Mouse (Mus musculus): ENCODE results near the gene Ddah2. TPM values are rescaled to one million over a fixed set of nuclear protein-coding genes. Genes with fewer than 3 reads are reported as not detected.

The Ddah2 gene
- polyA plus RNA-seq, 1 experiment from 2014 or later, result 543 TPM

DNA sequence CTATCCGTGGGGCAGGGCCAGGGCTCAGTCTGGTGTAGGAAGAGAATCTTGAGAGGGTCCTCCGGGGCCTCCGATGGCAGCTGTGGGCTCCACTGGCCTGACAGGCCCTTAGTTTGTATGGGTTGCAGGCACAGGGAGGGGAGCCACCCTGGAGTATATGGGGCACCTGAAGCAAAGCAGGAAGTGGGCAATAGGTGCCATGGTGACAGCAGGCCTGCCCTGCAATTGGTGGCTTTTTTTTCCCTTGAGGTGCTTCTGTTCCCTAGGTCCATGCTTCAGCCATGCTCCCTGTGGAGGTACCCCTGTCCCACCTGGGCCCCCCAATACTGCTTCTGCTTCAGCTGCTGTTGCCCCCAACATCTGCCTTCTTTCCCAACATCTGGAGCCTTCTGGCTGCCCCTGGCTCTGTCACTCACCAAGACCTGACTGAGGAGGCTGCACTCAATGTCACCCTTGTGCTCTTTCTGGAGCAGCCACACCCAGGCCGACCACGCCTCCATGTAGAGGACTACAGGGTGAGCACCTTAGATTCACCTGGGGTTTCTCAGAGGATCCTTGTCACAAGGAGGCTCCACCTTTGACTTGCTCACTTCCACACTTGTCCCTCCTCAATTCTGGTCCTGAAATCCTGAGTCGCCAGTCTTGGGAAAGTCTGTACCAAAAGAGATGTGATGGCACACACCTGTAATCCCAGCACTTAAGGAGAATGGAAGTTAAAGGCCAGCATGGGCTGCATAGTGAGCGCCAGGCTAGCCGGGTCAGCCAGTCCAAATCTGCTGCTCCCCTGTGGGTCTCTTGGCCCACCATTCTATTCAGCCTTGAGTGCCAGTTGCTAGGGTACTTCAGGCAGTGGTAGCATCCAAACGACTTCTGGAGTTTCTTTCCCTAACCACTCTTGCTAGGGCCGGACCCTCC, 41.8 kb upstream of the Ddah2 start:
- H3K4me3 ChIP-seq (ENCODE audit: low read depth, low read length), result no peak overlapping the region
- no peaks in the 10 kb centered on the region for H3K9me3 ChIP-seq (replicated peaks; ENCODE audit: control insufficient read depth, low read length)
- no peaks in the 10 kb centered on the region; the same call in none of the 2 replicates for H3K4me1 ChIP-seq (ENCODE audit: control insufficient read depth, insufficient read depth, low read length)
- peaks cover 28% of the 10 kb centered on the region for H3K36me3 ChIP-seq (replicated peaks; ENCODE audit: control insufficient read depth, insufficient read depth, low read depth, low read length)
- DNase-seq (ENCODE audit: low spot score) (no peak), ATAC-seq (replicated peaks; ENCODE audit: insufficient number of reproducible peaks, low FRiP score, low TSS enrichment, low read depth) (no peak)
- 79% methylated on average over 10 of the region's 10 CpGs for WGBS
- H3K9ac ChIP-seq (replicated peaks; ENCODE audit: low read length), result no peak overlapping the region
- H3K27me3 ChIP-seq (ENCODE audit: control insufficient read depth, insufficient read depth, low read length), result no peaks in the 10 kb centered on the region
- no peak overlapping the region for H3K27ac ChIP-seq (replicated peaks; ENCODE audit: low read depth, low read length)
- no peak overlapping the region for H3K4me2 ChIP-seq (ENCODE audit: low read depth, low read length)

DNA sequence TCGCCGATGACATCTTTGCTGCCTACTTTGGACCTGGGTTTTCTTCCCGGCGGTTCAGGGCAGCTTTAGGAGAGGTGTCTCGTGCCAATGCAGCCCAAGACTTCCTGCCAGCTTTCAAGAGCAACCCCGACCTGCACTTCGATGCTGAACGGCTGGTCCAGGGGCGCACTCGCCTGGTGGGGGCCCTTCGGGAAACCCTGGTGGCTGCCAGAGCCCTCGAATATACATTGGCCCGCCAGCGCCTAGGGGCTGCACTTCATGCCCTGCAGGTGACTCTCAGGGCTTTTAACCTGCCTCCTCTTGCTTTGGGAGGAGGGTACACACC, 41.2 kb upstream of the Ddah2 start:
- ATAC-seq (replicated peaks; ENCODE audit: insufficient number of reproducible peaks, low FRiP score, low TSS enrichment, low read depth) (no peak), DNase-seq (ENCODE audit: low spot score) (no peak)
- H3K27me3 ChIP-seq (ENCODE audit: control insufficient read depth, insufficient read depth, low read length), result no peaks in the 10 kb centered on the region
- WGBS, result 74% methylated on average over 14 of the region's 14 CpGs
- H3K4me2 ChIP-seq (ENCODE audit: low read depth, low read length), result no peak overlapping the region
- no peak overlapping the region for H3K27ac ChIP-seq (replicated peaks; ENCODE audit: low read depth, low read length)
- no peaks in the 10 kb centered on the region for H3K9me3 ChIP-seq (replicated peaks; ENCODE audit: control insufficient read depth, low read length)
- H3K36me3 ChIP-seq (replicated peaks; ENCODE audit: control insufficient read depth, insufficient read depth, low read depth, low read length), result peaks cover 22% of the 10 kb centered on the region
- no peak overlapping the region for H3K4me3 ChIP-seq (ENCODE audit: low read depth, low read length)
- H3K9ac ChIP-seq (replicated peaks; ENCODE audit: low read length), result no peak overlapping the region
- no peaks in the 10 kb centered on the region; the same call in none of the 2 replicates for H3K4me1 ChIP-seq (ENCODE audit: control insufficient read depth, insufficient read depth, low read length)

DNA sequence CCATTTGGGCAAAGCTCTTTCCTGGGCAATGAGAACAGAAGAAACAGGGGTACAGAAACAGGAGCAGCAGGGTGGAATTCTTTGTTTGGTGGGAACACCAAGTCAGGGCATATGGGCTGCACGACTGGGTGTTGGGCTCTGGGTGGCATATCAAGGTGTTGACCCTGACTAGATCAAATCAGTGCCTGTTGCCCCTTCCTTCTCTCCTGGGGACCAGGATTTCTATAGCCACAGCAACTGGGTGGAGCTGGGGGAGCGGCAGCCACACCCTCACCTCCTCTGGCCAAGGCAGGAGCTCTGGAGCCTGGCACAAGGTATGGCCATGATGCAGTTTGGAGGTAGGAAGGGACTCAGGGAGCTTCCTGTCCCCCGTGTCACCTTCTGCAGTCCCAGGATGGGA, 40.7 kb upstream of the Ddah2 start:
- 73% methylated on average over 3 of the region's 3 CpGs for WGBS

DNA sequence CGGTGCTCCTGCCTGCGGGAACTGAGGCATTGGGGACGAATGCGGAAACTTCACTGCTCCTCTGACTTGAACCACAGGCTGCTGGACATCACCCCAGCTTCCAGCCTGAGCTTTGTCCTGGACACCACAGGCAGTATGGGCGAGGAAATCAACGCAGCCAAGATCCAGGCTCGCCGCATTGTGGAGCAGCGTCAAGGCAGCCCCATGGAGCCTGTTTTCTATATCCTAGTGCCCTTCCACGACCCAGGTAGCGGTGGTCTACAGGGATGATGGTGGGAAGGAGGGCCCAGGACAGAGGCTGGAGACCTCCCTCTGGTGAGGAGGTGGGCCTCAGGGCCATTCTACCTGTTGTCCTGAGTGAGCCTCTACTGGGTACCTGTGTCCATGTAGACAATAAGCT, 38.9 kb upstream of the Ddah2 start:
- no peak overlapping the region for H3K4me2 ChIP-seq (ENCODE audit: low read depth, low read length)
- H3K27ac ChIP-seq (replicated peaks; ENCODE audit: low read depth, low read length), result no peak overlapping the region
- no peaks in the 10 kb centered on the region; the same call in none of the 2 replicates for H3K4me1 ChIP-seq (ENCODE audit: control insufficient read depth, insufficient read depth, low read length)
- no peaks in the 10 kb centered on the region for H3K9me3 ChIP-seq (replicated peaks; ENCODE audit: control insufficient read depth, low read length)
- no peak overlapping the region for H3K4me3 ChIP-seq (ENCODE audit: low read depth, low read length)
- H3K27me3 ChIP-seq (ENCODE audit: control insufficient read depth, insufficient read depth, low read length), result no peaks in the 10 kb centered on the region
- DNase-seq (ENCODE audit: low spot score) (no peak), ATAC-seq (replicated peaks; ENCODE audit: insufficient number of reproducible peaks, low FRiP score, low TSS enrichment, low read depth) (no peak)
- H3K36me3 ChIP-seq (replicated peaks; ENCODE audit: control insufficient read depth, insufficient read depth, low read depth, low read length), result peaks cover 3% of the 10 kb centered on the region
- H3K9ac ChIP-seq (replicated peaks; ENCODE audit: low read length), result no peak overlapping the region
- 71% methylated on average over 11 of the region's 11 CpGs for WGBS

More for the DNA sequence above, 40.7 kb upstream of the Ddah2 start:
- Histone ChIP-seq H3K4me3 (ENCODE audit: low read depth, low read length) (no peak overlapping the region), H3K4me2 (ENCODE audit: low read depth, low read length) (no peak overlapping the region), H3K9me3 (replicated peaks; ENCODE audit: control insufficient read depth, low read length) (no peaks in the 10 kb centered on the region), H3K36me3 (replicated peaks; ENCODE audit: control insufficient read depth, insufficient read depth, low read depth, low read length) (peaks cover 19% of the 10 kb centered on the region), H3K4me1 (ENCODE audit: control insufficient read depth, insufficient read depth, low read length) (no peaks in the 10 kb centered on the region; the same call in none of the 2 replicates), H3K9ac (replicated peaks; ENCODE audit: low read length) (no peak overlapping the region), H3K27me3 (ENCODE audit: control insufficient read depth, insufficient read depth, low read length) (no peaks in the 10 kb centered on the region), H3K27ac (replicated peaks; ENCODE audit: low read depth, low read length) (no peak overlapping the region)
- DNase-seq (ENCODE audit: low spot score) (no peak), ATAC-seq (replicated peaks; ENCODE audit: insufficient number of reproducible peaks, low FRiP score, low TSS enrichment, low read depth) (no peak)

DNA sequence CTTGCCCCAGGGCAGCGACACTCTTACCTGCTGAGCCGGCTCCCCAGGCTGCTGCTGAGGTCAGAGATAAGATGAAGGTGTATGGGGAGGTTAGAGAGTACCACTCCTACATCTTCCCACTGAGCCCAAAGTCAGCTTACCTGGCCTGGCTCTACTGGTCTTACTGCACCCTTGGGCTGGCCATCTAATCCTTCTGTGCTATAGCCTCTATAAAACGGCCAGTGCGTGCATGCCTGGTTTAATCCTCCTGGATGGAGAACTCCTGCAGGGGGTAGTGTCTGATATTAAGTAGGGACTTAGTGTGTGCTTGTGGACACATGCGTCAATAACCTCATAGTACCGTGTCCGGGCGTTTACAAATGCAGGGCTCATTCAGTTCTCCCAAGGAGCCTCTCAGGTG, 38.3 kb upstream of the Ddah2 start:
- no peak overlapping the region for H3K4me2 ChIP-seq (ENCODE audit: low read depth, low read length)
- peaks cover 1% of the 10 kb centered on the region; the same call in 1 of the 2 replicates for H3K36me3 ChIP-seq (replicated peaks; ENCODE audit: control insufficient read depth, insufficient read depth, low read depth, low read length)
- no peak overlapping the region for H3K9ac ChIP-seq (replicated peaks; ENCODE audit: low read length)
- DNase-seq (ENCODE audit: low spot score), result no peak
- no peak for ATAC-seq (replicated peaks; ENCODE audit: insufficient number of reproducible peaks, low FRiP score, low TSS enrichment, low read depth)
- no peak overlapping the region for H3K27ac ChIP-seq (replicated peaks; ENCODE audit: low read depth, low read length)
- no peaks in the 10 kb centered on the region for H3K9me3 ChIP-seq (replicated peaks; ENCODE audit: control insufficient read depth, low read length)
- no peaks in the 10 kb centered on the region for H3K27me3 ChIP-seq (ENCODE audit: control insufficient read depth, insufficient read depth, low read length)
- H3K4me1 ChIP-seq (ENCODE audit: control insufficient read depth, insufficient read depth, low read length), result no peaks in the 10 kb centered on the region; the same call in none of the 2 replicates
- H3K4me3 ChIP-seq (ENCODE audit: low read depth, low read length), result no peak overlapping the region
- 91% methylated on average over 8 of the region's 8 CpGs for WGBS

DNA sequence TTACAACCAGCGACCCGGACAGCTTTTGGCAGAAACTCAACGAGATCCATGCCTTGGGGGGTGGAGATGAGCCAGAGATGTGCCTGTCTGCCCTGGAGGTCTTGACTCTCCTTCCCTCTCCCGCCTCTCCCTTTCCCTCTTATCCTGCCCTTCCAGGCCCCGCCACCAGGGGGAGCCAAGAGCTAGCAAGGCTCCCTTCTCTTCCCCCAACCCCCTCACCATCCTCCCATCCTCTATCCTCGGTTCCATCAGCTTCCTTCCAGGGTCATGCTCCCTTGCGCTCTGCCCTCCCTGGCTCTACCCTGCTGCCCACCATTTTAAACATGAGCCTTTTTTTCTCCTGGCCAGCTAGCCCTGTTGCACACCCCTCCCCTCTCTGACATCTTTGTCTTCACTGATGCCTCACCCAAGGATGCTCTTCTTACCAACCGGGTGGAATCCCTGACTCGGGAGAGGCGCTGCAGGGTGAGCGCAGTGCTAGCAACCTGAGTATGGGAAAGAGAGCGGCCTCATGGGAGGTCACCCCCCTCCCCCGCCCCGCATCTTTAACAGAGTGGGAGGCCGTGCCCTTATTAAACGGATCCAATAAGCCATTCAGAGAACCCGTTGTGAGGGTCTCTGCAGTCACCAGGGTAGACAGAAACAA, 37.5 kb upstream of the Ddah2 start:
- H3K4me2 ChIP-seq (ENCODE audit: low read depth, low read length), result peak overlapping the region; percentile 22; the same call in 1 of the 2 replicates
- ATAC-seq (replicated peaks; ENCODE audit: insufficient number of reproducible peaks, low FRiP score, low TSS enrichment, low read depth), result peak; percentile 65
- H3K4me3 ChIP-seq (ENCODE audit: low read depth, low read length), result no peak overlapping the region
- no peaks in the 10 kb centered on the region for H3K9me3 ChIP-seq (replicated peaks; ENCODE audit: control insufficient read depth, low read length)
- DNase-seq (ENCODE audit: low spot score), result peak; percentile 89
- no peaks in the 10 kb centered on the region for H3K36me3 ChIP-seq (replicated peaks; ENCODE audit: control insufficient read depth, insufficient read depth, low read depth, low read length)
- no peak overlapping the region; the same call in 1 of the 2 replicates for H3K27ac ChIP-seq (replicated peaks; ENCODE audit: low read depth, low read length)
- WGBS, result 7% methylated on average over 17 of the region's 17 CpGs
- no peaks in the 10 kb centered on the region; the same call in none of the 2 replicates for H3K4me1 ChIP-seq (ENCODE audit: control insufficient read depth, insufficient read depth, low read length)
- no peaks in the 10 kb centered on the region for H3K27me3 ChIP-seq (ENCODE audit: control insufficient read depth, insufficient read depth, low read length)
- peak overlapping the region; percentile 45 for H3K9ac ChIP-seq (replicated peaks; ENCODE audit: low read length)

DNA sequence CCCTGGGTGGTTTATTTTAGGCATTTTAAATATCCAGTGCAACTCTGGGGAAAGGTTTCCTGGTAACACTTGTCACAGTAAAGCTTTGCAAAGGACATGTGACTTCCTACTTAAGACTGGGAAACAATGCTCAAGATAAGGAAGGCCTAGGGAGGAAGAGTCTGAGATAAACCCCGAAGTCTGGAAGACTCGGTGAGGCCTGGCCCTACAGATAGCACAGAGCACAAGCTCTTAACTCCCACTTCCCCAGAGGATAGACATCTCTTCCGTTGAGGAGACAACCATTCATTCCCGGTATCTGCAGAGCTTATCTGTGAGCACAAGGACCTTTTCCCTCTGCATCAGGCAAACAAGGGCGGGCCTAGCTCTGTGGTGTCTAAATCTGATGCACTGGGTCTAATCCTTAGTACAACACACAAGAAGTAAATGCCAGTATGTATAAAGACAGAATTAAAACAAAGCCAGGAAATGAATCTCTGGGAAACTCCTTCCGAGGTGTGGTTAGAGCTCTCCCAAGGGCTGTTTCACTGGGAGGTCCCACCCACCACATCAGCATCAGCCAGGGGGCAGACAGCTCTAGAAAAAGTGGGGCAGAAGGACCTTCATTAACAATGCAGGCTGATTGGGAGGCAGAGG, 36.9 kb upstream of the Ddah2 start:
- no peak for ATAC-seq (replicated peaks; ENCODE audit: insufficient number of reproducible peaks, low FRiP score, low TSS enrichment, low read depth)
- no peaks in the 10 kb centered on the region; the same call in none of the 2 replicates for H3K4me1 ChIP-seq (ENCODE audit: control insufficient read depth, insufficient read depth, low read length)
- no peak overlapping the region for H3K27ac ChIP-seq (replicated peaks; ENCODE audit: low read depth, low read length)
- no peak overlapping the region for H3K4me2 ChIP-seq (ENCODE audit: low read depth, low read length)
- no peaks in the 10 kb centered on the region for H3K36me3 ChIP-seq (replicated peaks; ENCODE audit: control insufficient read depth, insufficient read depth, low read depth, low read length)
- H3K4me3 ChIP-seq (ENCODE audit: low read depth, low read length), result no peak overlapping the region
- no peaks in the 10 kb centered on the region for H3K9me3 ChIP-seq (replicated peaks; ENCODE audit: control insufficient read depth, low read length)
- DNase-seq (ENCODE audit: low spot score), result no peak
- no peaks in the 10 kb centered on the region for H3K27me3 ChIP-seq (ENCODE audit: control insufficient read depth, insufficient read depth, low read length)
- no peak overlapping the region; the same call in 1 of the 2 replicates for H3K9ac ChIP-seq (replicated peaks; ENCODE audit: low read length)
- 66% methylated on average over 6 of the region's 6 CpGs for WGBS
